Mouse (Mus musculus) cerebellum, postnatal 4 days (tissue): ENCODE results near the gene App.

Experiments used
- DNase-seq, 2 experiments: peaks; one replicate each; pipeline ENCODE4 v3.0.0; 2022; ENCODE audit warnings: low spot score in 2 of 2, mixed read lengths in 1 of 2

Gene App

DNA sequence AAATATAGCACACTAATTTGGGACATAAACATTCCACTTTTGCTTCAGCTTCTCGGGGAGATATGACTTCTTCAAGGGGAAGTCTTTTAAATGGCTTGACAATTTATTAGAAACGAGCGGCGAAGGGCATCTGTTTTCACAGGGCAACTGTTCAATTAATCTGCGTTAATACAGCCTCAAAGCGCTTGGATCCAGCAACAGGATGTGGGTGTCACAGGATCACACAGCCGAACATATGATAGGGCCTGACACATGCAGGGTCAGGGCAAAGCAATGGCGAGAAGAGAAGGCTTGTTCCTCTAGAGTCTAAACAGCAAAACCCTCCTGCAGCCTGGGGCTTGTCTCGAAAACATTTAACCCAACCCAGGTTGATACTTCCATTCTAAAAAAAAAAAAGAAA, 22.7 kb downstream of the App start:
- DNase-seq: no peak

DNA sequence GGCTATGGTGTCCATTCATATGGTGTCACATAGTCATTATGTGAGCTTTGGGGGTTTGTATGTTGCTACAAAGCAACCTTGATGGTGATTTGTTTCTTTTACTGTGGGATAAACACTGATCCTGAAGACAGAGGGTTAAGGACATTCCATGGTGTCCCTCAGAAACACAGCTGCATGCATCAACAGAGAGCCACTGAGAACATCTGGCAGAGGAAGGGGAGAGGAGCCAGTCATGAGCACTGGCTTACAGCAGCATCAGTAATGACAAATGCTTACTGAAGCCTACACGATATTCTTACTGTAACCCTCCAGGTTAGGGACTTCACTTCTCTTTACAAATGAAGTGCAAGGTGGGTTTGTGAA, 24.1 kb downstream of the App start:
- DNase-seq: no peak

DNA sequence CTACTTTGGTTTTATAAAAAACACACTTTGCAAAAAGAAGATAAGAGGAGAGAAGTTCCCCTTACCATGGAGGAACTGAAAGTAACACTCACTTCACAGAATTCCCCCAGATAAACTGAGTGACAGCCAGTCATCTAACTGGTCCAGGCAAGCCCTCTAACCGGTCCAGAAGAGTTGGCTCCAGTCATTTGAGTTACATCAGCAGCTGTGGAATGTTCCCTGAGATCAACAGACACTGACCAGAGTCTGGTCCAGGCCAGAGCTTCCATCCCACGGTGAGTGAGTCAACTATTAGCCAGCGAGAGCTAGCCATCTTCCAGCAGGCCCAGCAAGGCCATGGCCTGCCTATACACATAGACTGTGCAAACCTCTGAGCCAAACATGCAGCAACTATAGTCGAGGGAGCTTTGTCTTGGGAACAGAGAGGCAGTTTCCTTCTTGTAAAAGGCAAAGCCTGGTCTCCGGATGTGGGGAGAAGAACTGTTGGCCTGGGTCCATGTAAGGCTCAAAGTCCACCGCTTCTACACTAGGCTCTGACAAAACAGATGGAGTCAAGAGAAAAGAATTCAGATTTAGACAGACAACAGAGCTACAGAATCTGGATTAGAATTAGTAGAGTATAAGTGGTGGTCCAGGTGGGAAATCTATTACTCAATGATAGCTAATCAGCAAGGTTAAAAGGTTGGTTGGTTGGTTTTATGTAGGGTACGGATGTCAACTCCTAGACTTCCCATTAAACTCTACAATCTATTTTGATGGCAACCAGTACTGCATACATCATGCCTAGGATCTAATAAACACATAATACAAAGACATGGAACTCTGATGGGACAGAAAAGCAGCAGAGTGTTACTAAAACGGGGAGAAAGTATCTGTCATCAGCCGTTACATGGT, 24.7 kb downstream of the App start:
- DNase-seq: no peak

DNA sequence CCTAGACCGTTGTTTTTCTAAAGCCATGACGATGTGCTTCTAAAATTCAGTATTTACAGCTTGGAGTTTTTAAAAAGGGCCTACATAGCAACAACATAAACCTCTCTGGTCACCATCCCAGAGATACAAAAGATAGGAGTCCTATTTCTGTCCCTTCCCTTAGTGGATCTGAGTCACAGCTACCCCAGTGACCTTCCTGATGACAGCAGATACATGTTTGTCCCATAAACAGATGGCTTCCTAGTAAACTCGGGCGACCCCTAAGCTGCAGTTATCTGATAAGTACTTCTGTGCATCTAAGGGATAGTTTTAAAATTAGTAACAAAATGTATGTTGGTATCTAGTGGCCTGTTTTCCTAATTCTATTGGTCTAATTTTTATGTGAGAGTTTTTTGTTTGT, 26.1 kb downstream of the App start:
- DNase-seq: no peak

DNA sequence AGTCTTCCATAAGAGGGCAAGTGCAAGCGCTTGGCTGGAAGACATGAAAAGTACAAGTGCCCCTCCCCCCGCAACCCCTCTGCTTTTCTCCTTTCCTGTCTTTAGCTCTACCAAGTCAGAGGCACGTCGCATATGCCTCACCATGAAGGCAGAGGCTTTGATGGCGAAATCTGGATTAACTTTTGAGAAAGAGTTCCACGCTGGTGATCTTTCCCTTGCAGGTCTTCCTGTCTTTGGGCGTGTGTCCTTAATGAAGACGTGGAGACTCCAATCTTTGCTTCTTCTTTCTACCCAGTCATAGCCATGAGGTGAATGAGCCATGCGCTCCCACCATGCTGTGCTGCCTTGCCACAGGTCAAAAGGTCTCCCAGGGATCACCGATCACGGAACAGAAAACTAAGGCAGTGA, 27.8 kb downstream of the App start:
- DNase-seq: no peak

DNA sequence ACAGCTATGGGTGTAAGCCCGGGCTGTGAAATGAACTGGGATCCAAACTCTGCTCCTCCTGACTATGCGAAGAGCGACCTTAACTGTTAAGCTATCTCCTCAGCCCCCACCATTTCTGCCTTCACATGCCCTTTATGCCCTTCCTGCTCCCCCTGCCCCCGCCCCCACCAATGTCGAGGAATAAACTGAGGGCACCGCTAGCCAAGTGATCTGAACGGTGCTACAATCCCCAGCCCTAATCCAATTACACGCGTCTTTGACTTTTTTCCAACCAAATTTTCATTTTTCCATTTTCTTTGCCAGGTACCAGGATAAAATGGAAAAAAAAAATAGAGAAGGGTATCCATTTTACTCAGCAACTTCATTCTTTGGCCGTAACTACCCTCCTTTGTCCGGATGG, 28.2 kb downstream of the App start:
- no peak for DNase-seq

DNA sequence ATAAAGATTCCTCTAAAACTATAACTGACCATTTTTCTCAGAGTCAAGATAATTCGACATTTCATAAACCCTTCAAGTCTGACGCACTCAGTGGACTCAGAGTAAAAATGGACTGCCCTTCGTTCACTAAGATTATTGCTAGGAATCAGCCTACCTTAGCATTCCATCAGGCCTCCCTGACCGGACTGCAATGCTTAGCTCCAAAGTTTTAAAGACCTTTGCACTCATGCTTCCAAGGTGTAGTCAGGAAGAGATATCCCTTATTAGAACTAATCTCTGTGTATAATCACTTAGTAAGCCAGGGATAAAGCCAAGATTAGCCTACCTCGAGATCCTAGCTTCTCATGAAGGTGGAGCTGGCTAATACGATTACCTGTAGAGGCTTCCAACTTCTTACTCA, 29.2 kb downstream of the App start:
- DNase-seq: no peak

DNA sequence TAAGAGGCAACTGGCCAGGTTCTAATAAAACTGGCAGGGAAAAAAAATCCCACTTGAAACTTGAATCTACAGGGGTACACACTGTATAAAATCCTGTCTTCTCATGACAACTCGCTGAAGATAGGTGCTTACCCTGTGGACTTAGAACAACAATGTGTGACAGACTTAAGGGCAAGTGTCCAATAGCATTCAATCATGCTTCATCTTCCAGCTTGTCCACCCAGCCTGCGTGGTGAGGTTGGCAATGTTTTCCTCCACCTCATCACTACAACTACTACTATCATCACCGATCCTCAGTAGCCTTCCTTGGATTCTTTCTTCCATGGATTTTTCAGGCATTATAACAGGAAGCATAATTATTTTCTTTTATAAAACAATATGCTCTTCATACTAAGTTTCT, 29.7 kb downstream of the App start:
- no peak for DNase-seq

DNA sequence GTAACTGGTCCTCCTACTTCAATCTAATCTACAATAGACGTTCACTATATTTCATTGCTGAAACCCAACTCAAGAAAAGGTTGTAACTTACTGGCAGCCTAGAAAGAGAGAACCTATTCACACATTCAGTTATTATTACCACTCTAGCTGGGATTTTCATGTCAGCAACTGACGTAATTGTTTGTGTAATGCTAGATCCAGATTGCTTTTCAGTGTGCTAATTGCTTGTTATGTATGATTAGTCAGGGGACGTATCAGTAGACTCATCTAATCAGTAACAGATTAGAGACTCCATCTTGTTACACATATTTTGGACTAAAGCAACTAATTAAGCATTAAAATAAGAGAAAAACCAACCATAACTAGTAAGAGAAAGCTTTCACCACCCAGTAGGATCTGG, 30.4 kb downstream of the App start:
- DNase-seq: no peak

DNA sequence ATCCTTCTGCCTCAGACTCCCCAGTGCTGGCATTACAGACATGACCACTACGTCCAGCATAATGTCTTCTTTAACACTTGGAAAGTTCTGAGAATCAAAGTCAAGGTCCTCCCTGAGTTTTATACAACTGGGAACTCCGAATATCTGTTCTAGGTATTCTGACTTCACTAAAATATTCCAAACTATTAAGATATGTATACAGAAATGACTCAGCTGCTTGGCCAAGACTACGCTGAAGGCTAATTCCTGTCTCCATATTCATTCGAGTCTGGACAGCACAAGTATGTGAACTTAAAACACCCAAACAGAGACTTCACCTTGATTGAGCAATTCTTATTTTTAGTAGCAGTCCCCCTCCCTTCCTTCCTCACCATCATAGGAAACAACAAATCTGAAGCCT, 32.2 kb downstream of the App start:
- DNase-seq: no peak

DNA sequence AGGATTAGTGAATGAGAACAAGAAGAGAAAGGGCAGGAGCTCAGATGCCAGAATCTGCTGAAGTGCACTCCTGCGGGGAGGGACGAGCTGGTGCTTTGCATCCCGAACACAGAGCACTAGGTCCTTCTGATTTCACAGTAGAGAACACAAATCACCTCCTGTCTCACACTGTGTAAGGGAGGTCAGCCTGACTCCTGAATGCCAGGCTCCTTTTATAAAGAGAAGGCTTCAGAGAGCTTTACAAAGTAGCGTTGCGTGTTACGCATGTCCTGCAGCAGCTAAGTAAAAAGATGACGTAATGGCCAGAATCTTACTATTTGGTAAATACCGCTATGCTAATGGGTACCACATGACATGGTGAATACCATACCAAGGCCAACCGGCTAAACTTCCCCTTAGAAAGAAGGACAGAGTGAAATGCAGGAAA, 34.4 kb downstream of the App start:
- no peak for DNase-seq

DNA sequence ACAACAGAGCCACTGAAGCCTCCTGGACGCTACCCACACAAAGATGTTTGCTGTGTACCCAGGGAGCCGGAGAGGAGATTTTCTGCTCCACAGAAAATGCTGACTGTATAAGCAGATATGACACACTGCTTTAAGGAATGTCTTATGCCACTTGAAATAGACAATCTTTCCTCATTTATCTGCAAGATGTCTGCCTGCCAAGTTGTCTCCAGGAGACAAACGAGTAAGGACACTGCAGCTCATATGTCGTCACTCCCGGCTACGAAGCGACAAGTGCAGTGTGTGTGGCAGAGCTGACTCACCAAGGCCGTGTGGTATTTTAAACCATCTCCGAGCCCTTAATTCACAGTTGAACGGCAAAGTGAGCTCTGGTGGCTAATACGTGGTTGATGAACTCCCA, 36.2 kb downstream of the App start:
- DNase-seq: no peak

DNA sequence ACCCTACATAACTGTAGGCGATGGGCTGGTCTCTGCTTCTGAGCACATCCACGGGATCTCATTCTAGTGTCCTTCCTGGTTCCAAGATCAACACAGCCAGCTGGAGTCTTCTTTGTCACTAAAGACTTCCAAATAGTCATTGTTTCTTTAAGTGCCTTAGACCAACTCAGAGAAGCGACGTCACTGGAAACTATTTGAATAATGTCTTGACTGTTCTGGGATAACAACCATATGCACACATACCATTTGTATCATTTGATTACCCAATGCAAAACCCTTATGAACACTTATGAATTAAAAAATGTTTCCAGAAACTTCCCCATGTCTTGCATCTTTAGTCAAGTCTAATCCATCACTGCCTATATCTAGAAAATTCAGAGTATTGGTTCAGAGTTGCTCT, 37.5 kb downstream of the App start:
- no peak for DNase-seq

DNA sequence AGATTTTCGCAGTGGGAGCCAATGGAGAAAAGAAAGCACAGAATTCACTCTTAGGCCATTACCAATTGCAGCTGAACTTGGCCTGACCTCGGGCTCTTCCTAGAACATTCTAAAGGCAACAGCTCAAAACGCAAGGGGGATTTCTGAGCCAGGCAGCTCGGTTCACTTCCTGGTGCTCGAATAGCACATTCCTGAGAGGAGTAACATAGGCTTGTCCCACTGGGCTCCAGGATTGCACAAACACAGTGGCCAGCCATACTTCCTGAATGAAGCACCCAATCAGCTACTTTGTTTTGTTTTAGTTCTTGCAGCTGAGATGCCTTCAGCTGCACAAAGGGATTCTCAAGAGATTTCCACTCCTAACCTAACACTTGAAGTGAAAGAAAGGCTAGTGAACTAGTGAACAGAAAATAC, 40.1 kb downstream of the App start:
- DNase-seq: no peak

DNA sequence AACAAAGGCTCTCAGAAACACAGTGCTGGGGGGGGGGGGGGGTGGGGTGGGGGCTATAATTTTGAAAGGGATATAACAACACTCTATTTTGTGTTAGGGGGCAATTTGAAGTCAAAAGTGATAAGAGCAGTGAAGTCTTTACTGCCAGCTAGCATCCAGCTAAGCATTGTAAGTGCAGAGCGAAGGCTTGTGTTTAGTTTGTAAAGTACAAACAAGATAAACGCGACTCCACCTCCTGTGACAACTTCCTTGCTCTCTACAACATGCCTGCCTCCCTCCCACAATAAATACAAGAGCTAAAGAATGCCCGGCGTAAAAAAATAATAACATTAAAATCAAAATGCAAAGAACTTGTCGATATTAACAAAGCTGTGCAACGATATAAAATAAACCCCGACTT, 40.5 kb downstream of the App start:
- DNase-seq: no peak

DNA sequence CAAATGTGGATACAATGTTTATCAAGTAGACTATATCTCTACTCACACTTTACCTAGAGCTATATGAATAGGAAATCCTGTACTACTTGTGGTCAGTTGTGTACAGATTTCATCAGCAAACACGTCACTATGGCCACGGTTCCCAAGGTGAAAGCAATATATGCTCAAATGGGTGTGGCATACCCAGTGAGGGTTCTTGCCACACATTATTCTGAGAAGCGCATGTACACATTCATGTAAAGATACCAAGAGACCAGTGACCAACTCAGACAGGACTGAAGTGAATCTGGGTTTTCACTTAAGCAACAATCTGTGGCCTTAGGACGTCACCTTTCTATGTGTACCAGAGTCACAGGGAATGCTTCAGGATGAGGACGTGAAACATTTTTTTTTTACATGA, 41.4 kb downstream of the App start:
- DNase-seq: no peak

DNA sequence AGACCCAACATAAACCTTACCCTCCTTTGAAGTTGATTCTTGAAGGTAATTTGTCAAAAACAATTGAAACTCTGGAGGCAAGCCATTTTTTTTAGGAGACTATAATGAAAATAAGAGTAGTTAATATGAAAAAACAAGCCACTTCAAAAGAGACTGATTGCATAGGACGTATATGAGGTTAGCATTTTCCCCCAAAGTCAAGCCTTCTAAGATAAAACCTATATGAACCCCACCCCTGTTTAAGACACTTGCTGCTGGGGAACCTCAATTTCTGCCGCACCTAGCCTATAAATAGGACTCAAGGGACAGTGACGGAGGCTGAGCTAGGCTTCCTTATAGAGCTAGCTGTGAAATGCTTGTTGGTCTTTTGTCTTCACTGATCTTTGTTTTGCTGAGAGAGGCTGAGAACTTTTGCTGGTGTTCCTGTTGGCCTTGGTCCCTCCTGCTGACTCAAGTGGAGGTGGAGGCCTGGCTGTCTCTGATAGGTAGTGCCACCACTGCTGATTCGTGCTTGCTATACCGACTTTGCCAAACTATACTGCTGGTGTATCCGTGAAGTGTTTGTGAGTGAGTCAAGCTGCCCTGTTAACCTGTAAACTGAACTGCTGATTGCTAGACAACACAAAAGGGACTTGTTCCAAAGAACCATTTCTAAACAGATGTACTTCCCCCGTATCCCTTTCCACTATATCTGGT, 42.6 kb downstream of the App start:
- no peak for DNase-seq

DNA sequence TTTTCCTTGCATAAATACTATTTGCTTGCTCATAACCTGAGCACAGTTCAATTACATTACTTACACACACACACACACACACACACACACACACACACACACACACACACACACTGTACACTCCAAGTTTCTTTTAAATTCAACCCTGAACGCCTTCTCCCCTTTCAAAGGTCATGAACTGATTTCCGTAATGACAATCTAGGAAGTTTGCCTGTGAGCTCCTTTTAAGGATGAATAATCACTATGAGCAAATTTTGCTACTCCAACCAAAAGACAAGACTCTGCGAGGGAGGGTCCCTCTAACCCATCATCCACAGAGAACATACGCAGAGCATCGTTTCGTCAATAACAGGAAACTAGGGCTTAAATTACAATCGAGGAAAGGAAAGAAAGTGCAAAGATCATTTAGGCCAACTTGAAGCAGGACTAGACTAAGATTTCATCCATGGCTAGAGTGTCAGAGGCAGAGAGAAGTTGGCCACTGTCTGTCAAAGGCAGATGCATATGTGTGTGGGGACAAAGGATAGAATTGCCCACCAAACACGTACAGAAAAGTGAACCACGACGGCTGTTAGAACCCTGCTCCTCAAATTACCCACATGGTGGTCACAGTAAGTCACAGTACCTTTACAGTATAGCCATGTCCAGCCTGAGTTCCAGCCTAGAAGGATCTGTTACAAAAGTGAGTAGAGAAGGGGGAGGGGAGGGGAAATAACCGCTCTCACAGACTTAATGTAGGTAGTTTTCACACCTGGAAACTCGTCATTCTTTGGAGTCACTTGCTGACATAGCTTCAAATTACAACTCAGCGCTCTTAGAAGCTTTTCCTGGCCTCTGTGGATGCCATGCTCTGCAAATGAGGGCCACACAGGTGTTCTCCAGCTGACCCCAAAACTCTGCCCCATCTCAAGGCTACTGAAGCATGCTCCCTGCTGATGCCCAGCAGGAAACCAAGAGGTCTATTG, 44.6 kb downstream of the App start:
- DNase-seq: no peak

DNA sequence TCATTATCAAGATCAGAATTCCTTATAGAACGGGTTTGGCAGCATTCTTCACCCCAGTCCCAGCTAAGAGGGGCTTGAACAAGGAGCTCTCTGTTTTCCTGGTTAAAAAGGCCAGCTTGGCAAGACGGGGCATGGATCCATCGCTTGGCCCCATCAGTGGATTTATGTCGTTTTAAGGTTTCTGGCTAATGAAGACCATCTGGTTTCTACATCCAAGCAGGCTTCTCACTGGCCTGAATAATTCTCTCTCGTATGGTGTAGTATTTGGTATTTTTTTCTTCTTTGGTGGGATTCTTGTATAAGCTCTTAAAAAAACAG, 45.3 kb downstream of the App start:
- DNase-seq: peak in 1 of 2 experiments; percentile 18

DNA sequence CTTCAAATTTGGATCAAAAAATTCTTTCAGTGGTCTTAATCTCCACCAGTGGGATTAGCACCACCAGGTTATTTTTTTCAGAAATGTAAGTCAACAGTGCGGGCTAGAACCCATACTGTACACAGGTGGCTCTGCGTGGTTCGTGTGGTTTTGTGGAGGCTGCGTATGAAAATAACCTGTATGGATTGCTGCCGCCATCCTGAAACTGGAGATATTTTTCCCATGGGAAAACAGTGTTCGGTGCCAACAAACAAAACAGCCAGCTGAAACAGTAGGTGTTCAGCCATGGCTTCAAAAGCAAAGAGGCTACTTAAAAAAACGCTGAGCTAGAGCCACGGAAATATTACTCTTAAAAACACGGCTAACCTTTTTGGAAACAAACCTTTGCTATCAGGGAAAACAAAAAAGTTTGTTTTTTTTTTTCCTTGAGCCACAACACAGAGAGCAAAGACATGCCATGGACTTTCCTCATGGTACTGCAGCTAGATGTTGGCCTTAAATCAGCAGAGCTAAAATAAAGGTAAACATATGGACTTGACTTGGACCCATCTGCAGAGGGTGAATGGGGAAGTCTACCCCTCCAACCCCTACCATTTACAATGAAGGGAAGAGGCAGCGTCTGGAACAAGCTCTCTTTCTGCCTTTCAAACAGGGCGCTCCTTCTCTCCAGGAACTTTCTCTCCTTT, 45.8 kb downstream of the App start:
- no peak for DNase-seq

DNA sequence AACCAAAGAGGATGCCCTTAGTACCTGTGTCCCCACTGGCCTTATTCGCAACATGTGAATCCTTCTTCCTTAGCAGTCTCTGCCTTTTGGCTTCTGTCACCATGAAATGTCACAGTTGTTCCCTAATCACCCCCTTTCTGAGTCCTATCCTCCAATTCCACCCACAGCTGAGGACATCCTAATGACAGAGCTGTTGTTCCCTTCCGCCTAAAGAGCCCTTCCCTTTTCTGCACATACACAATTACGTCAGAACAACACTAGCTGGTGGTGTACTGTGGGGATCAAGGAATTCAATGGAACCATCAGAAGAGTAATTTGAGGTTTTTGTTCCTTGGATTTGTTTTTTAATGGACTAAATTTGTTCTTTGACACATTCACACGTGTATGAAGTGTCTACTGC, 48.9 kb downstream of the App start:
- DNase-seq: no peak

DNA sequence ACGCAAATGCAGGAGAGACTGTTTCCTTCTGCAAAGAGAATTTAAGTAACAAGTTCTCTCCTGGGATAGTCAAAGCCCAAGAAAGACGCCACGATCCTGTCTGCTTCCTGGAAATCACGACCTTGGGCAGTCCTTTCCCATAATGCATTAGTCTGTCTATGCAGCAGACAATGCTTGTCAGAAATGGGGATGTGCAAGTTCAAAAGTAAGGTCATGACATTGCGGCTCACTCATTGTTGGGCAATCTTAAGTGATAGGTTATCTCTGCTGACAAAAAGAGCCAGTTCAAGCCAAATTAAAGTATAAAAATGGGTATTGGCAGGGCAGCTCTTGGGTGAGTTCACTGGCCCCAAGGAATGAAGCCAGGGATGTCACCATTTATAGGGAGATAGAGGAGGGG, 51.6 kb downstream of the App start:
- no peak for DNase-seq
